Mouse (Mus musculus) limb, embryonic 14.5 days (tissue): Measurements from ENCODE around the gene 1700028K03Rik. TPM values are rescaled to one million over a fixed set of nuclear protein-coding genes. Genes with fewer than 3 reads are reported as not detected.

Experiments
- ATAC-seq: fragments of 200-750 bp; cut with Nextera tagmentation; 2 replicates; pipeline ENCODE4 v1.8.0; 2017; ENCODE audit warnings: low read depth, moderate number of reproducible peaks, moderate TSS enrichment; ENCODE audit not compliant: low FRiP score
- DNase-seq: peaks from one replicate; pipeline ENCODE4 v3.0.0-alpha.2; 2015; ENCODE audit warnings: low spot score
- H3K27ac ChIP-seq: fragments of 300-500 bp; sonication (generic); replicated peaks from 2 replicates; pipeline ENCODE4 v1.5.1; 2014; ENCODE audit warnings: low read depth, mild to moderate bottlenecking, low read length, moderate library complexity, mixed read lengths
- H3K27me3 ChIP-seq: fragments of 300-500 bp; sonication (generic); 2 replicates; pipeline ENCODE4 v1.6.1; 2014; ENCODE audit warnings: low read length, mixed read lengths; ENCODE audit not compliant: control insufficient read depth, insufficient read depth
- H3K36me3 ChIP-seq: fragments of 300-500 bp; sonication (generic); 2 replicates; pipeline ENCODE4 v1.6.1; 2014; ENCODE audit warnings: mild to moderate bottlenecking, low read length, moderate library complexity, mixed read lengths; ENCODE audit not compliant: control insufficient read depth, insufficient read depth
- H3K4me1 ChIP-seq: fragments of 300-500 bp; sonication (generic); 2 replicates; pipeline ENCODE4 v1.6.1; 2014; ENCODE audit warnings: antibody characterized with exemption, low read length, mixed read lengths; ENCODE audit not compliant: control insufficient read depth, insufficient read depth
- H3K4me2 ChIP-seq: fragments of 300-500 bp; sonication (generic); replicated peaks from 2 replicates; pipeline ENCODE4 v1.6.1; 2014; ENCODE audit warnings: low read depth, mild to moderate bottlenecking, low read length, moderate library complexity; ENCODE audit not compliant: severe bottlenecking
- H3K4me3 ChIP-seq: fragments of 300-500 bp; sonication (generic); replicated peaks from 2 replicates; pipeline ENCODE4 v1.5.1; 2014; ENCODE audit warnings: low read length
- H3K9ac ChIP-seq: fragments of 300-500 bp; sonication (generic); 2 replicates; pipeline ENCODE4 v1.6.1; 2014; ENCODE audit warnings: mild to moderate bottlenecking, low read depth, low read length, moderate library complexity; ENCODE audit not compliant: severe bottlenecking
- H3K9me3 ChIP-seq: fragments of 300-500 bp; sonication (generic); 2 replicates; pipeline ENCODE4 v1.6.1; 2016; ENCODE audit warnings: low read length; ENCODE audit not compliant: control insufficient read depth
- POLR2A ChIP-seq: fragments of 200-500 bp; IDR thresholded peaks from 2 replicates; pipeline ENCODE4 v1.8.0; 2012; ENCODE audit warnings: inconsistent platforms, mild to moderate bottlenecking, moderate library complexity, borderline replicate concordance; ENCODE audit not compliant: insufficient read depth, insufficient read length; ENCODE audit errors: extremely low read depth
- WGBS: fragments of 180-500 bp; shearing (Covaris S2); extraction: QIAGEN DNeasy Blood & Tissue Kit; methylation state at CpG from one replicate; pipeline ENCODE4 v1.1.7; 2014; 5-methylcytosine and 5-hydroxymethylcytosine counted together
- polyA plus RNA-seq, 2 experiments: library from polyadenylated mRNA; depleted of rRNA in 1 of 2; stranded (reverse) in 1 of 2; unstranded in 1 of 2; fragments of >200 nt; fragmentation: Nextera tagmentation in 1 of 2; extraction: Ambion mirVana in 1 of 2; gene quantifications; 2 replicates each; pipeline versions ENCODE4 v1.2.1 to v1.2.3; 2012 to 2014

1700028K03Rik gene
- polyA plus RNA-seq, 2 experiments, result 0.06 to 0.14 TPM

DNA sequence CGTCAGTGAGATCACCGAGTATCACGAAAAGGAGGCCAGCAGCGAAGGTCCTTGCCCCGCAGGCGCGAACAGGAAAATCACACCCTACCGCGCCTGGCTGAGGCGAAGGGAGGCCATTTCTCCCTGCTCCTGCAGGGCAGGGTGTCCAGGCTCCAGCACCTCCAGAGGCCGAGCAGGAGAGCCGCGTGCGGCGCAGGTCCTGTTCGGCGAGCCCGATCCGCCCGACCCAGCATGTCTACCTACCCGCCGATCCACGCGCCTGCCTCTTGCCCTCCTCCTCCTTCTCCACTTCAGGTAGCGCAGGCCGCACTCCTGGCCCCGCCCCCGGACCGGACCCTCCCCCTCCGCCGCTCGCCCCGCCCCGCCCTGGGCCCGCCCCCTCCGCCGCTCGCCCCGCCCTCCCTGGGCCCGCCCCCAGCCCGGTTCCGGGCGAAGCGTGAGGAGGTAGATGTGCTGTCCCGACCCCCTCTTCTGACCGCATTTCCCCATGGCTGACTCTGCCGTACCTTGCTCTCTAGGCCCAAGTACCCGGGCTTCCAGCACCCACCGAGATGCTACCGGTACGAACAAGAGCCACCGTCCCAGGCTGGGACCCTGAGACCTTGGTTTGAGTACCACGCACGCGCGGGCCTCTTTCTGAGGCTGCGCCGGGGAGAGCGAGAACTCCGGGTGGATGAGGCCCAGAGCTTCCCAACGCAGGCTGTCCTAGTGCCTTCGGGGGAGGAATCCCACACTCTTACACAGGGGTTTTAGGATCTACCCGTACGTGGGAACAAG lies 63.0 kb downstream of the 1700028K03Rik start, which contains the start of the genes Rpap2 and Glmn:
Gene Rpap2 (plus strand): TSS at position 73 of the 777 bp plus-strand sequence.
Gene Glmn (minus strand): TSS at position 588 of the 777 bp plus-strand sequence.
- peak within 1 kb of the TSS; percentile 54 for H3K4me2 ChIP-seq
- WGBS, result under 1% methylated on average over 48 of the region's 64 CpGs
- peak; percentile 82; the same call in 1 of the 2 replicates for TF ChIP-seq POLR2A
- peak within 1 kb of the TSS; percentile 70 for H3K4me3 ChIP-seq
- peak within 1 kb of the TSS; percentile 81 for H3K27ac ChIP-seq
- no peaks in the 10 kb centered on the region for H3K27me3 ChIP-seq
- peaks cover 4% of the 10 kb centered on the region; the same call in 1 of the 2 replicates for H3K4me1 ChIP-seq
- peak within 1 kb of the TSS; percentile 79 for H3K9ac ChIP-seq
- DNase-seq (peak; percentile 86), ATAC-seq (peak; percentile 97)
- no peaks in the 10 kb centered on the region for H3K9me3 ChIP-seq
- peaks cover 17% of the 10 kb centered on the region for H3K36me3 ChIP-seq

DNA sequence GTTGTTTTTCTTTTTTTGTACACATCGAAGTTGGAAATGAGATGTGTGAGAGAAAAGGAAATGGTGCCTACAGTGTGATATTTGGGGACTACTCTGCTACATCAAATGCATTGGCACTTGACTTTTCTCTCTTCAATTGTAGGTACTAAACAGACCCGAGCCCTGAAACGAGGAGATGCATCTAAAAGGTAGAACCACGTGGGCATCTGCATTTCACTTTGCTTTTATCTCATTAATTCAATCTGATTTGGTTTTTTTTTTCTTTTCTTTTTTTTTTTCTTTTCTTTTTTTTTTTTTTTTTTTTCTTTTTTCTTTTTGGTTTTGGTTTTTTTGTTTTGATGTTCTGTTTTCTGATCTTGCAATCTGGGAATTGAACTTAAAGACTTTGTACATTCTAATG lies 63.9 kb downstream of the 1700028K03Rik start:
- no peak for TF ChIP-seq POLR2A
- H3K4me2 ChIP-seq, result peak overlapping the region; percentile 54
- H3K4me1 ChIP-seq, result peaks cover 4% of the 10 kb centered on the region; the same call in 1 of the 2 replicates
- H3K4me3 ChIP-seq, result peak overlapping the region; percentile 70
- no peaks in the 10 kb centered on the region for H3K27me3 ChIP-seq
- H3K9ac ChIP-seq, result no peak overlapping the region
- no peaks in the 10 kb centered on the region for H3K9me3 ChIP-seq
- ATAC-seq, result no peak
- no peak for DNase-seq
- WGBS, result 24% methylated on average over 4 of the region's 4 CpGs
- no peak overlapping the region for H3K27ac ChIP-seq
- H3K36me3 ChIP-seq, result peaks cover 17% of the 10 kb centered on the region

Other genes starting within 250 kb of the 1700028K03Rik start
- gene Tgfbr3, start 245.1 kb upstream of the 1700028K03Rik start, polyA plus RNA-seq (2012; rRNA removed), result 20.7 and 23.2 TPM in 2 replicates
- gene Tgfbr3, start 245.1 kb upstream of the 1700028K03Rik start, polyA plus RNA-seq (2014; fragmentation: Nextera tagmentation; extraction: Ambion mirVana), result 29.0 and 29.4 TPM in 2 replicates
- gene Brdt, start 203.6 kb upstream of the 1700028K03Rik start, polyA plus RNA-seq (2012; rRNA removed), result 4.8 and 5.0 TPM in 2 replicates
- gene Brdt, start 203.6 kb upstream of the 1700028K03Rik start, polyA plus RNA-seq (2014; fragmentation: Nextera tagmentation; extraction: Ambion mirVana), result 4.3 and 4.5 TPM in 2 replicates
- gene Ephx4, start 132.0 kb upstream of the 1700028K03Rik start, polyA plus RNA-seq (2012; rRNA removed), result 2.4 and 2.8 TPM in 2 replicates
- gene Ephx4, start 132.0 kb upstream of the 1700028K03Rik start, polyA plus RNA-seq (2014; fragmentation: Nextera tagmentation; extraction: Ambion mirVana), result 1.8 and 2.4 TPM in 2 replicates
- gene Lpcat2b, start 103.2 kb upstream of the 1700028K03Rik start, polyA plus RNA-seq (2012; rRNA removed), result not detected in 2 replicates
- gene Lpcat2b, start 103.2 kb upstream of the 1700028K03Rik start, polyA plus RNA-seq (2014; fragmentation: Nextera tagmentation; extraction: Ambion mirVana), result not detected in 2 replicates
- gene Btbd8, start 96.7 kb upstream of the 1700028K03Rik start, polyA plus RNA-seq (2012; rRNA removed), result 5.5 and 6.3 TPM in 2 replicates
- 4.8 and 6.3 TPM in 2 replicates for gene Btbd8, start 96.7 kb upstream of the 1700028K03Rik start, polyA plus RNA-seq (2014; fragmentation: Nextera tagmentation; extraction: Ambion mirVana)
- gene Gm42669, start 27.1 kb upstream of the 1700028K03Rik start, polyA plus RNA-seq (2012; rRNA removed), result 0.06 and 0.25 TPM in 2 replicates
- 0.64 and 0.78 TPM in 2 replicates for gene Gm42669, start 27.1 kb upstream of the 1700028K03Rik start, polyA plus RNA-seq (2014; fragmentation: Nextera tagmentation; extraction: Ambion mirVana)
- 8.4 and 12.6 TPM in 2 replicates for gene Rpap2, start 62.7 kb downstream of the 1700028K03Rik start, polyA plus RNA-seq (2012; rRNA removed)
- gene Rpap2, start 62.7 kb downstream of the 1700028K03Rik start, polyA plus RNA-seq (2014; fragmentation: Nextera tagmentation; extraction: Ambion mirVana), result 20.9 and 21.6 TPM in 2 replicates
- 12.7 and 19.1 TPM in 2 replicates for gene Glmn, start 63.2 kb downstream of the 1700028K03Rik start, polyA plus RNA-seq (2012; rRNA removed)
- 30.7 and 32.1 TPM in 2 replicates for gene Glmn, start 63.2 kb downstream of the 1700028K03Rik start, polyA plus RNA-seq (2014; fragmentation: Nextera tagmentation; extraction: Ambion mirVana)
- 1.6 and 1.9 TPM in 2 replicates for gene Gfi1, start 191.3 kb downstream of the 1700028K03Rik start, polyA plus RNA-seq (2012; rRNA removed)
- gene Gfi1, start 191.3 kb downstream of the 1700028K03Rik start, polyA plus RNA-seq (2014; fragmentation: Nextera tagmentation; extraction: Ambion mirVana), result 0.40 and 0.55 TPM in 2 replicates